Mouse (Mus musculus) G1E (cell line): ENCODE measurements around the gene Rras2. TPM values are rescaled to one million over a fixed set of nuclear protein-coding genes. Genes with fewer than 3 reads are reported as not detected.

Source experiments
- ATAC-seq: 2 replicates; pipeline ENCODE4 v1.8.0; 2016; ENCODE audit warnings: mild to moderate bottlenecking; ENCODE audit not compliant: insufficient number of reproducible peaks, poor library complexity, low FRiP score, severe bottlenecking; ENCODE audit errors: extremely low read depth
- DNase-seq: peaks from one replicate; pipeline ENCODE4 v3.0.0; 2012; ENCODE audit warnings: low spot score
- H3K27me3 ChIP-seq: 2 replicates; pipeline ENCODE4 v1.6.1; 2012; ENCODE audit warnings: mild to moderate bottlenecking, low read length, inconsistent platforms; ENCODE audit not compliant: insufficient read depth
- H3K36me3 ChIP-seq: replicated peaks from 2 replicates; pipeline ENCODE3; 2012; ENCODE audit warnings: mild to moderate bottlenecking, inconsistent platforms
- H3K4me1 ChIP-seq: 2 replicates; pipeline ENCODE4 v1.6.1; 2012; ENCODE audit warnings: low read depth, low read length, inconsistent platforms, mixed read lengths; ENCODE audit not compliant: insufficient read depth
- H3K4me3 ChIP-seq: 2 replicates; pipeline ENCODE4 v1.5.1; 2012; ENCODE audit warnings: low read depth, mild to moderate bottlenecking, inconsistent platforms, low read length, moderate library complexity, mixed read lengths
- H3K9me3 ChIP-seq: replicated peaks from 2 replicates; pipeline ENCODE4 v1.6.1; 2012; ENCODE audit warnings: inconsistent platforms
- CTCF ChIP-seq: IDR thresholded peaks from 2 replicates; pipeline ENCODE4 v1.5.1; 2012; ENCODE audit warnings: low read depth, low read length, inconsistent platforms, mixed read lengths
- GATA1 ChIP-seq: IDR thresholded peaks from 2 replicates; pipeline ENCODE4 v1.6.1; 2012; ENCODE audit warnings: borderline replicate concordance, low read length, inconsistent platforms, mixed read lengths
- GATA2 ChIP-seq: IDR thresholded peaks from 2 replicates; pipeline ENCODE4 v1.6.1; 2012; ENCODE audit warnings: low read depth, low read length, inconsistent platforms, borderline replicate concordance
- POLR2AphosphoS5 ChIP-seq: IDR thresholded peaks from 2 replicates; pipeline ENCODE4 v1.6.1; 2012; ENCODE audit warnings: low read depth, low read length, inconsistent platforms; ENCODE audit not compliant: insufficient replicate concordance
- TAL1 ChIP-seq: conservative IDR thresholded peaks from 2 replicates; pipeline ENCODE4 v1.6.1; 2012; ENCODE audit warnings: low read depth, low read length, inconsistent platforms, mixed read lengths
- polyA plus RNA-seq: library from polyadenylated mRNA; stranded (reverse); fragments of >175 nt; gene quantifications from 2 replicates; pipeline ENCODE4 v1.2.3, GENCODE M21; 2012
- total RNA-seq, 2 experiments: library from RNA; stranded (forward) in 1 of 2; stranded (reverse) in 1 of 2; fragments of 200-1000 nt in 1 of 2; fragments of >200 nt in 1 of 2; fragmentation: Nextera tagmentation in 1 of 2; gene quantifications; 2 replicates each; pipeline ENCODE4 v1.2.3; 2014 to 2017

Gene Rras2
- total and polyA plus RNA-seq, 3 experiments, result 0.05 TPM; not detected in 2

DNA sequence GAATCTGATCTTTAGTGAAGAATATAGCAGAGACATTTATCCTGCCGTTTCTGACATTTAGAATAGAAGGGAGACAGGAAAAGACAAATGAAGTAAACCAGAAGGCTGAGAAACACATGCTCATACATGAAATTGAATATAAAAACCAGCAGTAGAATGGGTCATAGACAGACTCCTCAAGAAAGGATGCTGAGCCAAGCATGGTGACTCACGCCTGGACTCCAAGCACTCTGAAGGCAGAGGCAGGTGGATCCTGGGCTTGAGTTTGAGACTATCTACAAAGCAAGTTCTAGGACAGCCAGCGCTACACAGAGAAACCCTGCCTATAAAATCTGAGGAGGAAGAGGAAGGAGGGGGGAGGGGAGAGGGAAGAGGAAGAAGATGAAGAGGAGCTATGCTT, 27.4 kb downstream of the Rras2 start:
- Histone ChIP-seq H3K4me3 (no peak overlapping the region), H3K27me3 (peaks cover 5% of the 10 kb centered on the region; the same call in 1 of the 2 replicates), H3K4me1 (no peaks in the 10 kb centered on the region), H3K9me3 (no peaks in the 10 kb centered on the region), H3K36me3 (no peaks in the 10 kb centered on the region)
- no peak for ATAC-seq
- TF ChIP-seq GATA1 (no peak), CTCF (no peak), POLR2AphosphoS5 (no peak), GATA2 (no peak)
- DNase-seq, result no peak

GRCm38 (mm10) chr7:114088918-114089317, 28.7 kb downstream of the Rras2 start:
- no peak for ATAC-seq
- no peaks in the 10 kb centered on the region for H3K4me1 ChIP-seq

DNA sequence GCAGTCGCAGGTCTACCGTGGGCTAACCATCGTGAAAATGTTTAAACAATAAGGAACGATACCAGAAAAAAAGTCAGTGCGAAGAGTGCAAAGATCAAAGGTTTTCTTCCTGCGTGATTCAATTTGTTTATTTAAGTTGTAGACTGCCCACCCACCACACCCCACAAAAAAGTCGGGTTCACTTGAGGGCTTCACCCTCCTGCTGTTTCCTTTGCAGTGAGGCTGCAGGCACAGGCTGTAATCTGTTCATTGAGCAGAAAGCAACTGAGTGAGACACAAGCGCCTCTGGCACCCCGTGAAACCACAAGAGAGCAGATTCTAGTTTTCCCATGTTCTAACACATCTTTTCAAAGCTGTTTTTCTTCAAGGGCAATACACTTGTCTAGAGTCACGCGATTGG, 29.6 kb downstream of the Rras2 start:
- H3K4me1 ChIP-seq, result no peaks in the 10 kb centered on the region
- DNase-seq (no peak), ATAC-seq (no peak)
- no peaks in the 10 kb centered on the region for H3K36me3 ChIP-seq
- no peak overlapping the region for H3K4me3 ChIP-seq
- TF ChIP-seq GATA2, result no peak
- TF ChIP-seq CTCF, result no peak
- no peak for TF ChIP-seq TAL1
- no peak for TF ChIP-seq GATA1
- no peak for TF ChIP-seq POLR2AphosphoS5
- no peaks in the 10 kb centered on the region for H3K9me3 ChIP-seq
- H3K27me3 ChIP-seq, result peaks cover 5% of the 10 kb centered on the region; the same call in 1 of the 2 replicates

More at GRCm38 (mm10) chr7:114088918-114089317, 28.7 kb downstream of the Rras2 start:
- no peak overlapping the region for H3K4me3 ChIP-seq
- no peak for TF ChIP-seq GATA1
- TF ChIP-seq POLR2AphosphoS5, result no peak
- TF ChIP-seq TAL1, result no peak
- TF ChIP-seq GATA2, result no peak
- no peak for TF ChIP-seq CTCF
- peaks cover 5% of the 10 kb centered on the region; the same call in 1 of the 2 replicates for H3K27me3 ChIP-seq
- DNase-seq, result no peak
- no peaks in the 10 kb centered on the region for H3K36me3 ChIP-seq
- no peaks in the 10 kb centered on the region for H3K9me3 ChIP-seq

GRCm38 (mm10) chr7:114087341-114087740, 30.2 kb downstream of the Rras2 start:
- ATAC-seq (no peak), DNase-seq (no peak)
- no peak overlapping the region for H3K4me3 ChIP-seq
- H3K36me3 ChIP-seq, result no peaks in the 10 kb centered on the region
- H3K4me1 ChIP-seq, result no peaks in the 10 kb centered on the region
- peaks cover 5% of the 10 kb centered on the region; the same call in 1 of the 2 replicates for H3K27me3 ChIP-seq
- no peaks in the 10 kb centered on the region for H3K9me3 ChIP-seq
- TF ChIP-seq POLR2AphosphoS5 (no peak), GATA1 (no peak), TAL1 (no peak), GATA2 (no peak), CTCF (no peak)

DNA sequence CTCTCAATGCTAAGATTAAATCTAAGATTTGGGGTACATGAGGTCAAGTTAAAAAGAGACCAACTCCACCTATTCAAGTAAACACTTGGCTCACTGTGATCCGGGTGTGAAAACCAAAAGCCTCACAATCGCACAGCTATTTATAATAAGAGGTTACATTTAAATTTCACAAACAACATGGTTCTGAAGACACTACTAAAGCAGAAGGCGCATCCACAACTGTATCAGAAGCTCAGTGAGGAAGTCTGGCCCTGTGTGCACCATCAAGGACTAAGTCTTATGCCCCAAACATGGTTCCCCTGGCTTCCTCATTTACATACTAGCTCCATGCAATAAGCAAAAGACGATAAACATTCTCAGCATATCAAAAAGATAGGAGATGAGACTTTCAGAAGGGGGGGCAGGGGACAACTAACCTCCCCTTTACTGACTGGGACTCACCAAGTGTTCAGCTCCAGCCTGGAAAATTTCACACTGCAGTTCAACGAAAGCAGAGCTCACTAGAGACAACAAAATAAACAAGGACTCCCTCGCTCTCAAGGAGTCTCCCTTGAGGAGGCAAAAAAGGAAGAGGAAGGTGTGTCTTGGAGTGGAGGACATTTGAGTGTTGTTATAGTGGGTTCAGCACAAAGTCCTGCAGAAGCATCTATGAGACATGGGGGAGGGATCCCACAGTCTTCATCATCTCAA, 31.4 kb downstream of the Rras2 start:
- Histone ChIP-seq H3K27me3 (peaks cover 5% of the 10 kb centered on the region; the same call in 1 of the 2 replicates), H3K4me1 (no peaks in the 10 kb centered on the region), H3K4me3 (no peak overlapping the region), H3K36me3 (no peaks in the 10 kb centered on the region), H3K9me3 (no peaks in the 10 kb centered on the region)
- TF ChIP-seq POLR2AphosphoS5 (no peak), GATA2 (no peak), GATA1 (no peak), CTCF (no peak), TAL1 (no peak)
- ATAC-seq (no peak), DNase-seq (no peak)

- ATAC-seq (no peak), DNase-seq (no peak)
- TF ChIP-seq GATA2, result no peak
- no peak for TF ChIP-seq POLR2AphosphoS5
- TF ChIP-seq CTCF, result no peak
- TF ChIP-seq GATA1, result no peak
- TF ChIP-seq TAL1, result no peak
- H3K4me1 ChIP-seq, result no peaks in the 10 kb centered on the region
- H3K36me3 ChIP-seq, result no peaks in the 10 kb centered on the region
- peaks cover 5% of the 10 kb centered on the region; the same call in 1 of the 2 replicates for H3K27me3 ChIP-seq
- no peak overlapping the region for H3K4me3 ChIP-seq
- no peaks in the 10 kb centered on the region for H3K9me3 ChIP-seq
Measured at GRCm38 (mm10) chr7:114083760-114084159, 33.8 kb downstream of the Rras2 start.

DNA sequence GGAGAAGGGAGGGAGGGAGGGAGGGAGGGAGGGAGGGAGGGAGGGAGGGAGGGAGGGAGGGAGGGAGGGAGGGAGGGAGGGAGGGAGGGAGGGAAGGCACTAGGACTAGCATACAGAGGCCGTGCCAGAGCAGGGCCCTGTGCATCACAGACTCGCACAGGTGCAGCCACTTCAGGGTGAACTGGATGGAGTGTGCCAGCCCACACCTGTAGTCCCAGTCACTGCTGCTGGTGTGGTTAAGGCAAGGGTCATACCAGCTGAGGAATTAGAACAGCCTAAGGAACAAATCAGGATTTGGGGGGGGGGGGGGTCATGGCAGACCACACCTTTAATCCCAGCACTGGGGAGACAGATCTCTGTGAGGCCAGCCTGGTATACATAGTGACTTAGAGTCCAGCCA, 34.5 kb downstream of the Rras2 start:
- Histone ChIP-seq H3K4me1 (no peaks in the 10 kb centered on the region), H3K9me3 (no peaks in the 10 kb centered on the region), H3K4me3 (no peak overlapping the region), H3K27me3 (peaks cover 4% of the 10 kb centered on the region; the same call in 1 of the 2 replicates), H3K36me3 (no peaks in the 10 kb centered on the region)
- TF ChIP-seq TAL1, result no peak
- no peak for TF ChIP-seq CTCF
- no peak for TF ChIP-seq GATA2
- no peak for TF ChIP-seq POLR2AphosphoS5
- no peak for TF ChIP-seq GATA1
- ATAC-seq, result no peak
- DNase-seq, result no peak
